Mouse (Mus musculus): Measurements from ENCODE around the gene Gm21974.
"Not testable (repeated sequence)": the region's sequence is repeated elsewhere in the genome, so short reads cannot be mapped to it uniquely, and the experiment has no call there.

Gm21974 gene

DNA sequence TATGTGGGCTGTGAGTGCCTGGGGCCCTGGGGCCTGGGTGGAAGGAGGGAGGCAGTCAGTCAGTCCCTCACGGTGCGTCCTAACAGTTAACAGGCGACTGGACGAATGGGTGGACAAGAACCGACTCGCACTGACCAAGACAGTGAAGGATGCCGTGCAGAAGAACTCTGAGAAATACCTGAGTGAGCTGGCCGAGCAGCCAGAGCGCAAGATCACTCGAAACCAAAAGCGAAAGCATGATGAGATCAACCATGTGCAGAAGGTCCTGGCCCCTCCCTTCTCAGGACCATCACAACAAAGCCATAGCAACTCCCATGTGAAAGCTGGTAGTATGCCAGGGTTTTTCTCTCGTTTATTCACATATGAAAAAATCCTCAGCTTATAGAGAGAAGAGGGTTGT, 20.0 kb upstream of the Gm21974 start:
- DNase-seq (ENCODE audit: low spot score in 2 of 2) = no peak

DNA sequence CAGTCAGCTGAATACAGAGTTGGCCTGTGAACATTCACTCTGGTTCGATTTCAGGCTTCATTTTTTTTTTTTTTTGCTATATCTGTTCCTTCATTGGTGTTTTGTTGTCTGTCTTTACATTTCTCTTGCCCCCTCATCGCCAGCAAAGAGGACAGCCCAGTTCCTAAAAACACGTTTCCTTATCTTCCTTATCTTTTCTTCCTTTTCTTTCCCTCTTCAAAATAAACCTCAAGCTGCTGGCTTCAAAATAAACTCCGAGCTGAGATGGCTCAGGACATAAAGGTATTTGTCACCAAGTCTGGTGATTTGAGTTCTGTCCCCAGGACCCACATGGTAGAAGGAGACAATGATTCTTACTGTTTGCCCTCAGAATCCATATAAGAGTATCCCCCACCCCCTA, 17.7 kb upstream of the Gm21974 start:
- no peak for DNase-seq (ENCODE audit: low spot score in 2 of 2)

DNA sequence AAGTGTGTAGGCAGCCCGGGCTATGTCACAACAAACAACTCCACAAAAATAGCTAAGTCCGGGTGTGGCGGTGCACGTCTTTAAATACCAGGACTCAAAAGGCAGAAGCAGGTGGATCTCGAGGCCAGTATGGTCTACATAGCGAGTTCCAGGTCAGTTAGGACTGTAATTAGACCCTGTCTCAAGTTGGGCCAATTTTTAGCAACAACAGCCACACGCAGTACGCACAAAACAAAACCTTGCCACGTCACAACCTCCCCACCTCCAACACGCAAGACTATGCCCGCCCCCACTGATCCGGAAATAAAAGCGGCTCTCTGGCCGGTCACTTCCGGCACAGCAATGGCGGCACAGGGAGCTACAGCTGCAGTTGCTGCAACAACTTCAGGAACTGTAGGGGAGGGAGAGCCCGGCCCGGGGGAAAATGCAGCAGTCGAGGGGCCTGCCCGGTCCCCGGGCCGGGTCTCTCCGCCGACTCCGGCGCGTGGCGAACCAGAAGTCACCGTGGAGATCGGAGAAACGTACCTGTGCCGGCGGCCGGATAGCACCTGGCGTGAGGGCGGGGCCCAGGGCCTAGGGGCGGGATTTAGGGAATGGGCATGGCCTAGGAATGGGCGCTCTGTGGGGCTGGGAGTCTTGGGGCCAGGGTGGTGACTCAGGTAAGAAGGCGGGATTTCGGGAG, 17.1 kb upstream of the Gm21974 start, which contains the start of gene Kat8:
Kat8 (plus strand) TSS at position 327 of the 682 bp plus-strand sequence.
- peak; percentile 61 to 83 for DNase-seq (ENCODE audit: low spot score in 2 of 2)

DNA sequence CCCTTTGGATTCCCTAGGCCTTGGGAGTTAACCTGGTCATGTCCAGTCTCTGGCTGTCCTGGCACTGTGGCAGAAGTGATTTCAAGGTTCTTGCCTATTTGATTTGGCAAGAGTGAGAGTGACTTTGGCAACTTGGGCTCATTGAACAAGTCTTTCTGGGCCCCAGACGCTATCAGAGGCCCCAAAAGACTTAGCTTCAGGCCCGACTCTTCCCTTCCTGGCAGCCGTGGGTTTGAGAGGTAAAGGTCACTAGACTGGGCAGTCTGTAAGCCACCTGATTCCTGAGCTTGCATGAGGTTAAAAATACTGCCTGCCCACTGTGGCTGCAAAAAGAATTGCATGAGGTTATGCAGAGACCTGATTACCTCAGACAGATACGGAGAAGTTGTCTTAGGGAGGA, 13.4 kb upstream of the Gm21974 start:
- DNase-seq (ENCODE audit: low spot score in 2 of 2) = no peak

DNA sequence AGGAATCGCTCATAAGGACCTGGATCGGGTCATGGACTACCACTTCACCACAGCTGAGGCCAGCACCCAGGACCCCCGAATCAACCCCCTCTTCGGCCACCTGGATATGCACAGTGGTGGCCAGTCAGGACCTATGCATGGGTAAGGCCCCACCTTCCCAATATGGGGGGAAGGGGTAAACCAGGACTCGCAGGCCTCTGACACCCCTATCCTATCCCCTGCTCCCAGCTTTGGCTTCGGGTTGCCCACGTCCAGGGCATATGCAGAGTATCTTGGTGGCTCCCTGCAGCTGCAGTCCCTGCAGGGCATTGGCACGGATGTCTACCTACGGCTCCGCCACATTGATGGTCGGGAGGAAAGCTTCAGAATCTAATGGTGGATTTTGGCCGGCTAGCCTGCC, 12.7 kb upstream of the Gm21974 start:
- no peak for DNase-seq (ENCODE audit: low spot score in 2 of 2)

DNA sequence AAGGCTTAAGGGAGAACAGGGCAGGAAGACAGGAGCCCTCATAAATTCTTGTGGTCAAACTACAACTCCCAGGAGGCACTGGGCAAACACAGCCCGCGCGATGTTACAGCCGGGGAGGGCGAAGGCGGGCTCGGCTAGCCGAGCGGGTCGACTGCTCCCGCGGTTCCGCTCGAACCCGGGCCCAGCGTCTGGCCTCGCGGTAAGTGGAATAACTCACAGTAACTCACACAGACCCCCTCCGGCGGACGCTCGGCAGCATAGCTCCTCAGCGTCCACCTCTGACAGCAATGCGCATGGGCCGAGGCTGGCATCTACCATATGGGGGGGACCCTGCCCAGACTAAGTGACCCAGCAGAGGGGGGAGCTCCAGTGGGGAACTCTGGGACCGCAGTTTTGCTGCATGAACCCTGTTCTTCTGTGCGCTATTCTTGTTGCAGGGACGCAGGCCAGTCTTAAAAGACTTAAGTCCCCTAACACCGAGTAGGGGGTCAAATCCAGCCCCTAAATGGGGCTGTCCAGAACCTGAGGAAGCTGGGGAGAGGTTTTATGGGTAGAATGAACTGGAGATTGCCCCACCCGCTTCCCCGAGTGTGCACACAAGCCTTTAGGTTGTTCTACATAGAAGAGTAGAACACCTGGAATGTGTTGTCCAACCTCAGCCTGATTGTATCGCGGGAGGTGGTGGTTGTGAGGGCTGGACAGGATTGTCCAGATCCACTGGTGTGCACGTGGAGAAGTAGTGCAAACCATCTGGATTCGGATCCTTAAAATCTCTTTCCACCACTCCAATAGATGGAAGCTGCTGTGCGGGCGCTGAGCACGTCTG, 8.9 kb upstream of the Gm21974 start, which contains the start of gene Bckdk:
Bckdk (plus strand) TSS at position 112 of the 826 bp plus-strand sequence.
- peak; percentile 54 to 78 for DNase-seq (ENCODE audit: low spot score in 2 of 2)

DNA sequence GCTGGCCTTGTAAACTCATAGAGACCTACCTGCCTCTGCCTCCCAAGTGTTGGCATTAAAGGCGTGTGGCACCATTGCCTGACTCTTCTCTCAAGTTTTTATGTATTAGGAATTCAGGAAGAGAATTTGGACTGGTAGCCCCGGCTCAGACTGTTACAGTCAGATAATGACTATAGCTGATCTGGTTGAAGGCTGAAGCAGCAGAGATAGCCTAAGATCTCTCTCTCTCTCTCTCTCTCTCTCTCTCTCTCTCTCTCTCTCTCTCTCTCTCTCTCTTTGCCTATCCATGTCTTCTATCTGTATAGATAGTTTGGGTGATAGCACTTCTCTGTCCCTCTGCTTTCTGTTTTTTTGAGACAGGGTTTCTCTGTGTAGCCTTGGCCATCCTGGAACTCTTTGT, 6.5 kb upstream of the Gm21974 start:
- DNase-seq (ENCODE audit: low spot score in 2 of 2) = no peak

DNA sequence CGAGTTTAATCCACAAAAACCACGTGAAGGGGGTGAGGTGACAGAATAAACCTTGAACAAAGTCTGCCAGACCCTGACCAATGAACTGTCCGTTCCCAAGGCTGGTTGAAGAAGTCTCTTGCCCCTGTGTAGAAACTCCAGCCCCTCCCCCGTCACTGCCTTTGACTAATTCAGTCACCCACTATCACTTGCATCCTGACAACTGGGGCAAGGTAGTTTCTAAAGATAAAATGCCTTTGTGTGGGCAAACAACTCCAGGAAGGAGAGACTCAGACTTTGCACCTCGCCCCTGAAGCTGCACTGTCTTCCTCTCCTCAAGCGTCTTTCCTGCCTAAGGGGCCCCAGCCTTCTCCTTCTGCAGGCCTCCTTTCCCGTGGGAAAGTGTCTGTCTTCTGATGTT, 4.7 kb upstream of the Gm21974 start:
- no peak for DNase-seq (ENCODE audit: low spot score in 2 of 2)

DNA sequence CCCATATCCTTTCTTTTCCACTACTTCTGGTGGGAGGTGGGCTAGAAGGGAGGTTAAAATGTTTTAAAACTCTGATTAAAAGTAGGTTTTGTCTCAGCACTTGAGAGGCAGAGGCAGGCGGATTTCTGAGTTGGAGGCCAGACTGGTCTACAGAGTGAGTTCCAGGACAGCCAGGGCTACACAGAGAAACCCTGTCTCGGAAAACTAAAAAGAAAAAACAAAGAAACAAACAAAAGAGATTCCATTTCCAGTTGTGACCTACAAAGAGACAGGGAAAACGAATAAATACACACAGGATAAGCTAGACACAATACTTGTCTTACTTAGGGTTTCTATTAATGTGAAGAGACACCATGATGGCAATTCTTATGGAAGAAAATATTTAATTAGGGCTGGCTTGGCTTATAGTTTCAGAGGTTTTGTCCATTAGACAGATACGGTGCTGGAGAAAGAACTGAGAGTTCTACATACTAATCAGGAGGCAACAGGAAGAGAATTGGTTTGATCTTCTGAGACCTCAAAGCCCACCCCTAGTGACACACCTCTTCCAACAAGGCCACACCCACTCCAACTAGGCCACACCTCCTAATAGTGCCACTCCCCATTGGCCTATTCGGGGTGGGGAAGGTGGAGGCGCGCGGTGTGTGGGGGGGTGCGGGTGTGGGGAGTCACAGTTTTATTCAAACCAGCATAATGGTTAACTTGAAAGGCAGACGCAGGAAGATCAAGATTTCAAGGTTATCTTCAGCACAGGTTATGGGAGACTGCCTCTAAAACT, 3.1 kb upstream of the Gm21974 start:
- DNase-seq (ENCODE audit: low spot score in 2 of 2) = no peak

DNA sequence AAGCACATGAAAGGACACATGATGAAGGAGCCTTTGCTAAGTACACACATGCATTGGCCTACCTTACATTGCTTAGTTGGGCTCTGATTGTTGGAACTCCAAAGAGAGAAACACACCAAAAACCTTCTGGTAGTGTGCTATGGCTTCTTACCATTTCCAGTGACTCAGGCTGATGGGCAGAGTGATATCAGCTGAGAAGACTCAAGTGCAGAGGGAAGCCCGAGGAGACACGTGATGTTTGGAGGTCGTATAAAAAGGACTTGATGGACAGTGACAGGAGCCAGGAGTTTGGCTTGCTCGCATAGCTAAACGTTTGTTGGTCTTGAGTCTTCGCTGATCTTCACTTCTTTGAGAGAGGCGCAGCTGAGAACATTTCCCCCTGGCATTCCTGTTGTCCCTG, 2.3 kb upstream of the Gm21974 start:
- DNase-seq (ENCODE audit: low spot score in 2 of 2) = no peak

DNA sequence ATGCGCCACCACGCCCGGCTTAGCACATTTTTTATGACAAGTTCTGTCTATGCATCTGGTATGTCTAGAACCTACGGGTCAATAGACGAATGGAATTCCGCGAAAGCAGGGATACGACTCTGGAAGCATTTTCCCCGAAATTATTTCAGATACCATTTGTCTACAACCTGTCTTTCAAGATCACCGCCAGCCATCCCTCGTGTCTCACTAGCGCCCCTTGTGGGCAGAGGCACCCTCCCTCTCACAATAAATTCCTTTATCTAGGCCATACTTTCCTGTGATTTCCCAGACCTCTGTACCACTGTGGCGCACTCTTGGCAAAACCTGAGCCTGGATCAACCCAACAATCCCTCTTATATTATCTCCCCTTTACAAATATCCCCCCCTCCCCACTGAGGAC, 1.1 kb upstream of the Gm21974 start:
- DNase-seq (ENCODE audit: low spot score in 2 of 2) = peak in 1 of 2 experiments; percentile 59

DNA sequence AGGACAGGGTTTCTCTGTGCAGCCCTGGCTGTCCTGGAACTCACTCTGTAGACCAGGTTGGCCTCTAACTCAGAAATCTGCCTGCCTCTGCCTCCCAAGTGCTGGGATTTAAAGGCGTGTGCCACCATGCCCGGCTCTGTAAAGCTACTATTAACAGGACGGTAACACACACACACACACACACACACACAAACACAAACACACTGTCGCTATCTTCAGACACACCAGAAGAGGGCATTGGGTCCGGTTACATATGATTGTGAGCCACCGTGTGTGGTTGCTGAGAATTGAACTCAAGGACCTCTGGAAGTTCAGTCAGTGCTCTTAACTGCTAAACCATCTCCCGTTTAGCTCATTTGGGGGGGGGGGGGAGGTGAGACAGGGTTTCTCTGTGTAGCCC, 637 bp upstream of the Gm21974 start:
- not testable (repeated sequence) for DNase-seq (ENCODE audit: low spot score in 2 of 2)

DNA sequence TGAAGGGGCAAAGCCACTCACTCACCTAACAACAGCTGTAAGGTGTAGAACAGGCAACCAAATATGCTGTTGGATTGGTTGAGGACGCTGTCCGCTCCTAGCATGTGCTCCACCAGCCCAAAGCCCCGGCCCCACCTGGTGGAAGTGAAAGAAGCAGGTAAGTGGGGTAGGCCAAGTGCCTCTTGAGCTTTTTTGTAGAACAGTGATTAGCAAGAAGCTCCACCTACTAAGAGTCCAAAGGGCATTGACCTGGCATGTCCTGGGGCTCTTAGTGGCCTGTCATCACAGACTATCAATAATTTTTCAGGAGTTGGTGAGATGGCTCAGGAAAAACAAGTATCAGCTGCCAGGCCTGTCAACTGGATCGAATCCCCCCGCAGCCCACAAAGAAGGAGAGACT, 774 bp downstream of the Gm21974 start:
- DNase-seq (ENCODE audit: low spot score in 2 of 2) = no peak

DNA sequence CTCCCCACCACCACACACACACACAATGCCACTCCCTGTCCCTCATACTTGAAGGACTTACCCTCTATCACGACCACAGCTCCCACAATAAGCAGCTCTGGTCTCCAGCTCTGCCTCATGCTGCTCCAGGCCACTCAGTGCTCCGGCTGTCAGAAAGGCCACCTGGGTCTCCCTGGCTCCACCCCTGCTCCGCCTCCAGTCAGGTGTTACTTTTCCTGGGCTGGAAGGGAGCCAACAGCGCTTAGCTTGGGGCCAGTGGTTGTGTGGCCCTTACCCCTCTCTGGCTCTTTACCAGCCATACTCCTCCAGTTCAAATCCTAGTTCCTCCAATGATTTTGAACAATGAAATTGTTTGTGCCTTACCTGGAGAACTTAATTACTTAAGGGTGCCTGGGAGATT, 4.5 kb downstream of the Gm21974 start, which contains the start of gene Prss53:
Prss53 (minus strand) TSS at position 173 of the 400 bp plus-strand sequence.
- DNase-seq (ENCODE audit: low spot score in 2 of 2) = no peak

DNA sequence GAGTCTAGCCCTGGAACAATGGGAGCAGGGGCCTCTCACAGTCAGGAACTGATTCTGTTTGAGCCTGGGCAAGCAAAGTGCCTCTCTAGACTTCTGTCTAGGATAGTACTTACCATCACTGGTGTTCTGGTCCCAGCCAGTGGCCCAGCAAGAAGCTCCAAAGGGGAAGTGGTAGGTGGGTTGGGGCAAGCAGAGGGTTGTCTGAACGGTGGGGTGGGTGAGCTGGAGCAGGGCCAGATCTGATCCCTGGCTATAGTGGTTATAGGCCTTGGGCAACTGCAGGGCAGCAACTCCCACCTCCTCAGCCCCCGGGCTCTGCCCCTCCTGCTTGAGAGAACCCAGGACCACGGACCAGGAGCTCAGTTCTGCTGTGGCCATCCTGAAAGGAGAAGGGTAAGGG, 6.4 kb downstream of the Gm21974 start:
- DNase-seq (ENCODE audit: low spot score in 2 of 2) = no peak

DNA sequence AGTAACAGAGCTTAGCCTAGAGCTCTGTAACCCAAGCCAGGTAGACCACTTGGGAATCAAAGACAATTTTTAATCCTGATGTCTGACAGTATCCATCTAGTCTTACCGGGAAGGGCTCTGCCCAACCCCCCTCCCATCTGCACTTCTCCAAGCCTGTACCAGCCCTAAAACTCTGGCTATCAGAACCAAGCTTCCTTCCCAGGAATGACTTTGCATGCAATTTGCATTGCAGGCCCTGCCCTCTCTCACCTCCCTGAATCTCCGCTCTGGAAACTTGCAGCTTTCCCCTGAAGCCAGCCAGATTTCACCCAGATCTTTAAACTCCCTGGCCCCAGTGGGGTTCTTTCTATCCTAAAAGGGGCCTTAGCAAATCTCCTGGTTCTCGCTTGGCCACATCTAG, 7.5 kb downstream of the Gm21974 start:
- no peak for DNase-seq (ENCODE audit: low spot score in 2 of 2)

DNA sequence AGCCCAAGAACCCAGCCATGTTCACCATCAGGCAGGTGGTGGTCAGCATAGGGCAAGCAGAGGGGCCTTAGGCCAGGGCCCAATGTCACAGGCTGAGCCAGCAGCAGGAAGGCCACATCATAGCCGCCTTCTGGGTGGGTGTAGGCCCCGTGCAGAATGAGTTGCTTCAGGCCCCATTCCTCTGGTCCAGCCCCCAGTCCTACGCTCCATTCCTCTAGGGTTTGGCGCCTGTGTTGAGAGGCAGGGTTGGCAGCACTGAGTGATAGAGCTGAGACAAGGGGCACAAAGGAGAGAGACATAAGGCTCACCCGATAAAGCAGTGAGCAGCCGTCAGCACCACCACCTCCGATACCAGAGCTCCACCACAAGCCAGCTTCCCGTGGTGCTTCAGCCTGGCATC, 8.1 kb downstream of the Gm21974 start:
- DNase-seq (ENCODE audit: low spot score in 2 of 2) = no peak

DNA sequence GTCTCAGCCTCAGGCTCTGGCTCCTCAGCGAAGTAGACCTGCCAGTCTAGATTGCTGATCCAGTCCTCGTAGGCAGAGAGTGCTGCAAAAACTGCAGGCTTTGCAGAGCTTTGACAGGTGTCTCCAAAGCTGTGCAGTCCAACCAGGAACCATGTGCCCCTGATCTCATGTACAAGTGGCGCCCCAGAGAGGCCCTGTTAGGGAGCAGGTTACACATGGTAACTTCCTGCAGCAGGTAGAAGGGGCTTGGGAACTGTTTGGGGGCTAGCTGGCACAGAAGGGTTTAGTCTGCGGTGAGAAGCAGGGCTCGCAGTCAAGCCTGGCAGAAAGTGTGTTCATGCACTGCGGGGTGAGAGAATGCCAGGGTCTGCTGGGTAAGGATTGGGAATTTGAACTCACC, 8.7 kb downstream of the Gm21974 start:
- DNase-seq (ENCODE audit: low spot score in 2 of 2) = no peak

DNA sequence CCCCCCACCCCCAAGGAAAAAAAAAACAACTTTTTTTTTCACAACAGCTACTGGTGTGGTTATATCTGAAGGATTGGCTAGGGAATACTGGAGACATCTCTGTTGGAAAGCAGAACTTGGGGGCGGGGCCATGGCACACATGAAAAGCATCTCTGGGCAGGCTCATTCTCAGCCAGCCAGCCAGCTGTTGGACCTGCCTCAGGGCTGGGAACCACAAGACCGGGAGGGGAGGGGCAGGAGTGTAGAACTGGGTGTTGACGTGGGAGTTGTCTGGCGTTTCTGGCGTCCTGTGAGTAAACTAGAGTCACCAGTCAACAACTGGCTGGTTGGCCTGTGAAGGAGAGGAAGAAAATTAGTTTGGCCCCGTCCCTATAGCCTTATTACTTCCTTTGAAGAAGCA, 9.3 kb downstream of the Gm21974 start:
- no peak for DNase-seq (ENCODE audit: low spot score in 2 of 2)

DNA sequence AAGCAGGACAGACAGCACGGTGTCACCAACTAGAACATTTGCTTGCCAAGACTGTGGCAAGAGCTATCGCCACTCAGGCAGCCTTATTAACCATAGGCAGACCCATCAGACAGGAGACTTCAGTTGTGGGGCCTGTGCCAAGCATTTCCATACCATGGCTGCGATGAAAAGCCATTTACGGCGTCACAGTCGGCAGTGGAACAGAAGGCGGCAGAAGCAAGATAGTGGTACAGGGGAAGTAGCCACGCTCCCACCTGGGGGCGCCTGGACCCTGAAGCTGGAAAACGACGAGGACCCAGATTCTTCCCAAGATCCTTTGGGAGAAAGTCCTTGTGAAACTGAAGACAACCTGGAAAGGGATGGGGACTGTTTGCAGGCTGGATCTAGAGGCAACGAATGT, 14.8 kb downstream of the Gm21974 start:
- DNase-seq (ENCODE audit: low spot score in 2 of 2) = no peak

DNA sequence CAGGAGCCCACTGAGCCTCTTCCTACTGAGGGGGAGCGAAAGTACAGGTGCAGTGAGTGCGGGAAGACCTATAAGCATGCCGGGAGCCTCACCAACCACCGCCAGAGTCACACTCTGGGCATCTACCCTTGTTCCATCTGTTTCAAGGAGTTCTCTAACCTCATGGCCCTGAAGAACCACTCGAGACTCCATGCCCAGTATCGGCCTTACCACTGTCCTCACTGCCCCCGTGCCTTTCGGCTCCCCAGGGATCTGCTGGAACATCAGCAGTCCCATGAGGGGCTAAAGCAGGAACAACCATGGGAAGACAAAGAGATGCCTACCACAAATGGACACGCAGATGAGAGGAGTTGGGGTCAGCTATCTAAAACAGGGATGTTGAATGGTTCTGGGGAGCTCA, 16.0 kb downstream of the Gm21974 start:
- DNase-seq (ENCODE audit: low spot score in 2 of 2) = no peak

Data from cerebellum, postnatal 4 days (tissue).